Mouse (Mus musculus) myocyte (in vitro differentiated cells): Measurements from ENCODE around the gene Pdzd2.

Experiments
- E2F4 ChIP-seq: IDR thresholded peaks from one replicate; pipeline ENCODE4 v1.6.1; 2011; ENCODE audit warnings: mild to moderate bottlenecking, control low read depth, moderate library complexity; ENCODE audit not compliant: insufficient read depth
- POLR2A ChIP-seq: IDR thresholded peaks from one replicate; pipeline ENCODE4 v1.6.1; 2011; ENCODE audit warnings: low read depth, mild to moderate bottlenecking, control low read depth, moderate library complexity; ENCODE audit not compliant: insufficient read length
- SRF ChIP-seq: IDR thresholded peaks from one replicate; pipeline ENCODE4 v1.6.1; 2011; ENCODE audit warnings: low read depth; ENCODE audit not compliant: control insufficient read depth, insufficient read length

DNA sequence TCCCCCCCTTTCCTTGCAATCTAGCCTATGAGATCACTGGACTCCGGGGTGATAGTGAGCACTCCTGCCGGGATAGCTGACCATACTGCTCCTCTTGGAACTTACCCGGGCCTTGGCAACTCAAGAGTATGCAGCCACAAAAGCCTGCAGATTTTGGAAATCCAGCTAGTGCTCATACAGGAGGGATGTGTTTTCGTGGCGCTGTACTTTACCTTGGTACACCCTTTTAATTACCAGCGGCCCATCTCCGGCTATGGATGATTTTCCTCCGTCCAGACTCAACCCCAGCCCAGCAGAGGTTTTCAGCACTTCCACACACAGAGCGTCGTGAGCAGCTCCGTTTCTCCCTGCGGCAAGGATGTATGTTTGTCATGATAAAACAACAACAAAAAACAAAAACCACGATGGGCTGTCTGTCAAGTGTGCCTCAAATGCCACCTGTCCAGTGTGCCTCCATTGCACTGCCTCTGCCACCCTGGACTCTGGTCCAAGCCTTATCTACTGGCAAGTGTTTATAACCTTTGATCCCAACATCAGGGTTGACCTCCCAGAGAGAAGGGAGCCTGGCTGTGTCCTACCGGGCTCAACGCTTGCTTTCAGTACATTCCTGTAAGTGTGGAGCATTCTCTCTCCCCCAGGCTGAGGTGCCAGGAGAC lies 374.2 kb downstream of the Pdzd2 start:
- no peak for TF ChIP-seq POLR2A
- no peak for TF ChIP-seq E2F4
- no peak for TF ChIP-seq SRF
